Mouse (Mus musculus) lung, adult 2 months (tissue): Measurements from ENCODE around the gene Inka2.

Experiments
- CTCF ChIP-seq: fragments of 200-500 bp; IDR thresholded peaks from 2 replicates; pipeline ENCODE4 v1.5.1; 2011; ENCODE audit warnings: mild to moderate bottlenecking, low read length, control low read depth; ENCODE audit not compliant: insufficient read depth
- POLR2A ChIP-seq: fragments of 200-500 bp; IDR thresholded peaks from 2 replicates; pipeline ENCODE4 v1.6.1; 2011; ENCODE audit warnings: low read depth, mild to moderate bottlenecking, control low read depth, low read length, borderline replicate concordance; ENCODE audit errors: extremely low read depth

DNA sequence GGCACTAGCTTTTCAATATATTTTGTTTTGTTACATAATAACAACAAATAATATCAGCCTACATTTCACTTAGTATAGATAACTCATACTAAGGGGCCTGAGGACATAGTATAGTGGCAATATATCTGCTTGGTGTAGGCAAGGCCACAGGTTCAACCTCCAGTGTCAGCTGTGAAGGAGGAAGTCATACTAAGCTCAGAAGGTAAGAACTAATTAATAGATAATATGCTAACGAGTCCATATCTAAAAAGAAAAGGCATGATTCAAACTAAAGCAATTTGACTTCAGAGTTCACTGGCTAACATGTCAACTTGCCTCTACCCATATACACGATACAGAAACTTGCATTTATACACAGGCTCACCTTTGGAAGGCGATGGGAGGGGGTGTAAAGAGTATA lies 55.7 kb downstream of the Inka2 start:
- TF ChIP-seq POLR2A (no peak), CTCF (no peak)
